Mouse (Mus musculus) embryonic fibroblast, embryonic 13.5 days (primary cell): ENCODE measurements around the gene Kcnk3.

ENCODE experiments used
- CTCF ChIP-seq: IDR thresholded peaks from 2 replicates; pipeline ENCODE4 v1.5.1; 2011; ENCODE audit warnings: mild to moderate bottlenecking, control low read depth, low read length, moderate library complexity, borderline replicate concordance; ENCODE audit not compliant: insufficient read depth
- POLR2A ChIP-seq: IDR thresholded peaks from 2 replicates; pipeline ENCODE4 v1.6.1; 2011; ENCODE audit warnings: low read depth, mild to moderate bottlenecking, control low read depth, low read length, moderate library complexity

- TF ChIP-seq POLR2A = no peak
- no peak for TF ChIP-seq CTCF
Observed at GRCm38 (mm10) chr5:30653246-30653645, 65.3 kb downstream of the Kcnk3 start.
